Mouse (Mus musculus) E14TG2a.4 (cell line): ENCODE data around the gene Rtn4rl1.
A peak's percentile ranks its signal among the peaks of the same experiment; 100 is the strongest.

Source experiments
- H3K27me3 ChIP-seq: 2 replicates; pipeline ENCODE4 v1.6.1; 2014; ENCODE audit warnings: low read length, control low read depth; ENCODE audit not compliant: insufficient read depth
- H3K36me3 ChIP-seq: 2 replicates; pipeline ENCODE4 v1.6.1; 2014; ENCODE audit warnings: low read length, control low read depth; ENCODE audit not compliant: insufficient read depth
- H3K4me1 ChIP-seq: replicated peaks from 2 replicates; pipeline ENCODE4 v1.6.1; 2014; ENCODE audit warnings: low read depth, low read length, control low read depth
- H3K4me3 ChIP-seq: replicated peaks from 2 replicates; pipeline ENCODE4 v1.5.1; 2014; ENCODE audit warnings: mild to moderate bottlenecking, low read length
- H3K9me3 ChIP-seq: 2 replicates; pipeline ENCODE4 v1.6.1; 2014; ENCODE audit warnings: low read length, control low read depth
- CTCF ChIP-seq: conservative IDR thresholded peaks from 2 replicates; pipeline ENCODE4 v1.5.1; 2014; ENCODE audit warnings: low read length
- NANOG ChIP-seq: IDR thresholded peaks from 2 replicates; pipeline ENCODE4 v1.6.1; 2014; ENCODE audit warnings: borderline replicate concordance, low read length, mixed read lengths
- POU5F1 ChIP-seq: IDR thresholded peaks from 2 replicates; pipeline ENCODE4 v1.6.1; 2014; ENCODE audit warnings: low read length, borderline replicate concordance

Gene Rtn4rl1

GRCm38 (mm10) chr11:75242710-75243255 is 49.2 kb downstream of the Rtn4rl1 start:
- H3K4me1 ChIP-seq, result peaks cover 45% of the 10 kb centered on the region
- no peak for TF ChIP-seq NANOG
- TF ChIP-seq CTCF, result no peak
- TF ChIP-seq POU5F1, result no peak
- H3K27me3 ChIP-seq, result peaks cover 15% of the 10 kb centered on the region
- H3K9me3 ChIP-seq, result no peaks in the 10 kb centered on the region
- H3K36me3 ChIP-seq, result no peaks in the 10 kb centered on the region
- H3K4me3 ChIP-seq, result no peak overlapping the region

DNA sequence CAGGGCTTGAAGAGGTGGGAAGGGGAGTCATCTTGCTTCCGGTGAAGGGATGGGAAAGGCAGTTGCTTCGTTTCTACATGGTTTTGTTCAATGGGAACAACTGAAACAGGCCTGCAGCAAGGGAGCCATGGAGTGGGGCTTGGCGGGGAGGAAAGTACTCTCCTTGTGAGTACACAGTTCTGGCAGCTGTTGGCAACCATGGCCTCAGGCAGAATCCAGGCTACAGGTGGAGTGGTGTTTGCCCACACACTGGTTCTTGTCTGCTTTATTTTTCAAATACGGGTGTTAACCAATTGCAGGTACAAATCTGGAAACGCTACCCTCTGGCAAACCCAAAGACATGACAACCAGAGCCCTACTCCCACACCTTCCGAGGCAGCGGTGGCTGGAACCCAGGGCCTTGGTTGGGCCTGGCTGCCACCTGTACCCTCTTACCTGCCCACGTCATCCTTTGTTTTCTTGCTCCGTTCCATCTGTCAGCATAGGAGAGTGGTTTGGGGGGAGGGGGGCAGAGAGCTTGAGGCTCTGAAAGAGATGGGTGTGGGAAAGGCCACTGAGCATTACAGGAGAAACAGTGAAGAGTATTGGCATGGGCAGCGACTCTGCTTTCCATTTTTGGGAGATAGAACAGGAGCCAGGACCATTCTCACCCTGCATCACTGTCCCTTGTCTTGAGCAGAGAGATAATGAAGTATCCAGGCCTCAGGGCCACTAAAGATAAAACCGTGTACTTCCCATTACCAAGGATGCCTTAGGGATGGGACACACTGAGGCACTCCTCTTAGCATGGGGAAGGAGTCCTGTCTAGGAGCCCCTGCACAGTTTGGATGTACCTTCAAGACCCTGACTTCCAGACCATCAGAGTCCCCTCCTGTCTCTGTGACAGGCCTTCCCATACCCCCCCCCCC is 51.0 kb downstream of the Rtn4rl1 start:
- H3K4me1 ChIP-seq, result peaks cover 57% of the 10 kb centered on the region
- peaks cover 21% of the 10 kb centered on the region for H3K27me3 ChIP-seq
- H3K9me3 ChIP-seq, result no peaks in the 10 kb centered on the region
- no peak for TF ChIP-seq CTCF
- no peak for TF ChIP-seq POU5F1
- TF ChIP-seq NANOG, result no peak
- H3K4me3 ChIP-seq, result no peak overlapping the region
- no peaks in the 10 kb centered on the region for H3K36me3 ChIP-seq

DNA sequence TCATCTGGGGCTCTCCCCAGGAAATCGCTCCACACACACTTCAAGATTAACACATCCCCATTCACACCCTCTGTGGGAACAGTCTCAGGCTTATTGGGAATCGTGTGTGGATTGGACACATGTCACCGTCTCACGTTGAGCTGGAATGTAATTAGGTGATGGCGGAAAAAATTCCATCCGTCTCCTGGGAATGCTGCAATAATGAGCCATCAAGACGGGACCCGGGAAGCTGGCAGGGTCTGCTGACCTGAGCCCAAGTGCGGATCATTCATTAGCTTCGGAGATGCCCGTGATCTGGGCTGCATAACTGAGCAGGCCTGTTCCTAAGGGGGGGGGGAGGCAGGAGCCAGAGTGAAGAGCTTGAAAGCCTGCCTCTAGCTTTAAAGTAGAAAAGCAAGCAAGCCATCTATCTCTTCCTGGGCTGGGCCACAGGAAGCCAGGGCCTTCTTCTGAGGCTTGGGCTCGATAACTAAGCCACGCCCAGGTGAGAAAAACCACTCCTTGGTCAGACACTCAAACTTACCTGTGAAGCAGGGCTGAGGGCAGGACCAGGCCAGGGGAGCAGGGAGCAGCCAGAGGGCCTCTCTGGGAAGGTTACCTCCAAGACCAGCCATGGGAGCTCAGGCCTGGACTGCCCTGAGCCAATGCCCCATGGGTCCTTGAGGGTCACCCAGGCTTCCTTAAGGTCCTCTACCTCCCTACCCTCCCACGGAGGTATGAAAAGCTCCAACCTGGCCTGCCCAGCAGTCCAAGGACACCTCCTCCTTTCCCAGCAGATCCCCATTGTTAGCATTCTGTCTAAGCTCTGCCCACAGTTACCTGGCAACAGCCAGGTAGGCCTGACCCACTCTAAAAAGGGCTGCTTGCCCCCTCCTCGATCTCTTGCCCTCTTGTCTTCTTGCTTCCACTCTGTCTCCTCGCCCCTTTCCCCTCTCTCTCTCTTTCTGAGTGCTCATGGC is 52.1 kb downstream of the Rtn4rl1 start:
- no peak for TF ChIP-seq CTCF
- H3K9me3 ChIP-seq, result no peaks in the 10 kb centered on the region
- H3K4me3 ChIP-seq, result peak overlapping the region; percentile 17; the same call in 1 of the 2 replicates
- H3K4me1 ChIP-seq, result peaks cover 66% of the 10 kb centered on the region
- H3K36me3 ChIP-seq, result no peaks in the 10 kb centered on the region
- H3K27me3 ChIP-seq, result peaks cover 29% of the 10 kb centered on the region

DNA sequence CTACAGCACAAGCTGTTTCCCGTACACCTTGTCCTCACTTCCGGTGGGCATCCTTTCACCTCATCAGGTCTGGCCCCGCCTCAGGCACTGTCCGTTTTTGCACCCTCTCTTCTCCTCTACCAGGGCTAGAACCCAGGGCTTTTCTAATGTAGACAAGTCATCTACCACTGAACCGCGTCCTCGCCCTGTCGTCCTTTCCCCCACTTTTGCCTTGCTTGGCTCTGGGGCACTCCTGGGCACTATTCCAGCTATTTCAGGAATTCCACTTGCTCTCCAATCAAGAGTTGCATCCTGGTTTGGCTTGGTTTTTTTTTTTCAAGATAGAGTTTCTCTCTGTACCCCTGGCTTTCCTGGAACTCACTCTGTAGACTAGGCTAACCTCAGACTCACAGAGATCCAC is 53.0 kb downstream of the Rtn4rl1 start:
- H3K9me3 ChIP-seq, result no peaks in the 10 kb centered on the region
- TF ChIP-seq NANOG, result no peak
- H3K4me3 ChIP-seq, result peak overlapping the region; percentile 45
- H3K4me1 ChIP-seq, result peaks cover 76% of the 10 kb centered on the region
- peaks cover 33% of the 10 kb centered on the region for H3K27me3 ChIP-seq
- no peaks in the 10 kb centered on the region for H3K36me3 ChIP-seq

- peaks cover 33% of the 10 kb centered on the region for H3K27me3 ChIP-seq
- no peaks in the 10 kb centered on the region for H3K9me3 ChIP-seq
- H3K4me1 ChIP-seq, result peaks cover 82% of the 10 kb centered on the region
- peak overlapping the region; percentile 45 for H3K4me3 ChIP-seq
- H3K36me3 ChIP-seq, result no peaks in the 10 kb centered on the region
- TF ChIP-seq POU5F1 (no peak), CTCF (no peak), NANOG (no peak)
These were observed 53.7 kb downstream of the Rtn4rl1 start for GRCm38 (mm10) chr11:75247137-75247730.

GRCm38 (mm10) chr11:75249588-75249987 is 56.0 kb downstream of the Rtn4rl1 start:
- TF ChIP-seq POU5F1 (no peak), NANOG (no peak), CTCF (no peak)
- H3K27me3 ChIP-seq, result peaks cover 31% of the 10 kb centered on the region
- H3K4me3 ChIP-seq, result no peak overlapping the region
- no peaks in the 10 kb centered on the region for H3K9me3 ChIP-seq
- H3K4me1 ChIP-seq, result peaks cover 79% of the 10 kb centered on the region
- no peaks in the 10 kb centered on the region for H3K36me3 ChIP-seq

- Histone ChIP-seq H3K4me1 (peaks cover 68% of the 10 kb centered on the region), H3K27me3 (peaks cover 25% of the 10 kb centered on the region), H3K4me3 (no peak overlapping the region), H3K9me3 (no peaks in the 10 kb centered on the region), H3K36me3 (no peaks in the 10 kb centered on the region)
- no peak for TF ChIP-seq NANOG
- TF ChIP-seq POU5F1, result no peak
- no peak for TF ChIP-seq CTCF
These were observed 57.5 kb downstream of the Rtn4rl1 start for GRCm38 (mm10) chr11:75251006-75251512.

DNA sequence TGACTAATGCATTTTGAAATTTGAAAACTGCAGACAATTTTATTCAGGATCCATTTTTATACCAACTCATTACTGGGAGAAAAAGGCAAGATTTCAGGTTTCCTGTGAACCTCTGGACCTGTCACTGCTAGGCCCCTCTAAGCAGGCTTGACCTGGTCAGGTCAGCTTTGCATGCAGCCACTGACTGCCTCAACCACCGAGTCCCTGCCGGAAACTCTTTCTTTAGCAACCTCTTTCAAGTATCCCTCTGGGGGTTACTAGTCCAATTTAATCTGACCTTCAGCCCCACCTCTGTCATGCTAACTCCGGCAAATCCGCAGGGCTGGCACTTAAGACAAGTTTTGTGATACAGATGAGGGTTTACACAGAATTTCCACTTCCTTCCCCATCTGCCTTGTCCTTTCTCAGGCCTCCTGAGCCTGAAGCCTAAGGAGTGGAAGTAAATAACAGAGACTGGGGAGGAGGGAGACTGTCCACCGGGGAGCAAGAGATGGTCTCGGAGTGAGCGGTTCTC is 58.0 kb downstream of the Rtn4rl1 start:
- Histone ChIP-seq H3K36me3 (no peaks in the 10 kb centered on the region), H3K4me1 (peaks cover 63% of the 10 kb centered on the region), H3K4me3 (no peak overlapping the region), H3K27me3 (peaks cover 28% of the 10 kb centered on the region), H3K9me3 (no peaks in the 10 kb centered on the region)
- TF ChIP-seq NANOG (peak; percentile 39; the same call in 1 of the 2 replicates), CTCF (no peak), POU5F1 (no peak)
